Mouse (Mus musculus): ENCODE results near the gene Fbn1. TPM values are rescaled to one million over a fixed set of nuclear protein-coding genes. Genes with fewer than 3 reads are reported as not detected.

Fbn1 gene
- total RNA-seq, 2 experiments from 2014 or later: 58.1 to 62.0 TPM

DNA sequence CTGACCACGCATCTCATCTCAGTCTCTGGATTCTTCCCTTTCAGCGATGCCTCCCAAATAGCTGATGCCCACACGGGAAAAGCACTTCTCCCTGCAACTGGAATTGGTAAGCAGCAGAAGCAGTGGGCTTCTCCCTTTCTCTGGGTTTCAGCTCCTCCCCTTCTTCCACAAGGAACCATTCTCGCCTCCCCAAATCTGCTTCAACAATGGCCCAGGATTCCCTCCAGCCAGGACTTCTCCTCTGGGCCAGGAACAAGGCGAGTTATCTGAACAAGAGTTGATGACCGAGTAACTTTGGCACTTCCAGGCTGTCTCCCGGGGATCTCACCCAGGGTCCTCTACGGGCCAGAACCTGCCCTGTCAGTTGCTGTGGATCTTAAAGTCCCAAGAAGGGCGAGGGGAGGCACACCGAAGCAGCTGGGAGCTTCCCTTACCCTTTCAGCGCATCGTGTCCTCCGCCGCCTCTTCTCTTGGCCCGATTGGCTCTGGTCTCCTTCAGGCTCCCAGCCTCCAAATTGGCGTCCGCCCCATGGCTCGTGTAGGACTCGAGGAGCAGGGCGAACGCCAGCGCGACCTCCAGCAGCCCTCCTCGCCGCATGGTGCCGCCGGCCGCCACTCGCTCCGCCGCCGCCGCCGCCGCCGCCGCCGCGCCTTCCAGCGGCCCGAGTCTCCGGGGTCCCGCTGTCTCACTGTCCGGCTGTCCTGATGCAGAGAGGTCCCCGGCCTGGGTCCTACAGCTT is 2.6 kb downstream of the Fbn1 start, which contains the start of gene Gm9913:
Gene Gm9913 (plus strand): TSS at position 84 of the 740 bp plus-strand sequence.
- intact Hi-C loops (cut with DNase I): no loop called here
- peak; percentile 62 to 69 for DNase-seq

DNA sequence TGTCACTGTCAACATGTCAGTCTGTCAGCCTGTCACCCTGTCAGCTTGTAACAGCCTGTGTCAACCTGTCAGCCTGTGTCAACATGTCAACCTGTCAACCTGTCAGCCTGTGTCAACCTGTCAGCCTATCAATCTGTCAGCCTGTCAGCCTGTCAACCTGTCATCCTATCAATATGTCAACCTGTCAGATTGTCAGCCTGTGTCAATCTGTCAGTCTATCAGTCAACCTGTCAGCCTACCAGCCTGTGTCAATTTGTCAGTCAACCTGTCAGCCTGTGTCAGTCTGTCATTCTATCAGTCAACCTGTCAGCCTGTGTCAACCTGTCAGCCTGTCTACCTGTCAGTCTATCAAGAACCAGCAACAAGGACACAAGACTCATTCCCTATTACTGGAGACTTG is 6.3 kb downstream of the Fbn1 start:
- no peak for DNase-seq
- intact Hi-C loops (cut with DNase I): no loop called here

DNA sequence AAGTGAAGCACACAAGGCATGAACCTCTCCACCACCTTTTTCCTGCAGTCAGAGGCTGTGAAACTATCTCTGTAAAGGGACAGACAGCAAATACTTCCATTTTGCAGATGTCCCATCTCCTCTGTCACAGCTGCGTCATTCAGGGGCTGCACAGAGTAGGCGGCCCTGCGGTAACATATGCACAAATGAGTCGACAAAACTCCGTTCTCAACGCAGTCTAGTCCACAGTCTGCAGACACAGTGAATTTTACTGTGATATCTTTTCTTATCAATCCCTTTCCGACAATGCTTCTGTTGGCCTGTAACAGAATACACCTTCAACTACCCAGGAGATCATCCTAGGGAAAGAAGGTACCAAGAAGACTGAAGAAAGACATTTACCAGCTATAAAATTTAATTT is 9.6 kb downstream of the Fbn1 start:
- intact Hi-C loops (cut with DNase I): no loop called here
- no peak for DNase-seq

DNA sequence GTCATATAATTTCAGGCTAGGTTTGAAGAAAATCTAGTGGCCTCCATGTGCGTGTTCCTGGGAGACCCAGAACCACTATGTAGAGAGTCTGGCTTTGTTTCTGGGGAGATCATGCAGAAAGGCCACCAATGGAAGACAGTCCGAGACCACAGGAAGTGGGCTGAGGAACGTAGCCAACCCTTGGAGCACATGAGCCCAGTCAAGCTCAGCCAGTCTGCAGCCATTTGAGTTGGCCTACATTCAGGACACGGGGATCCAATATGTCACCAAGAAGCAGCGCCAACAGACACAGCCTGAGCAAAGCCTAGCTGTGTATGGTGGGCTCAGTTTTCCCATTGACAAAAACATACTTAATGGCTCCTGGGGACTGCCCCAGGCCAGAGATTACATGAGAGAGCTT is 11.1 kb downstream of the Fbn1 start:
- DNase-seq: no peak
- intact Hi-C loops (cut with DNase I): no loop called here

DNA sequence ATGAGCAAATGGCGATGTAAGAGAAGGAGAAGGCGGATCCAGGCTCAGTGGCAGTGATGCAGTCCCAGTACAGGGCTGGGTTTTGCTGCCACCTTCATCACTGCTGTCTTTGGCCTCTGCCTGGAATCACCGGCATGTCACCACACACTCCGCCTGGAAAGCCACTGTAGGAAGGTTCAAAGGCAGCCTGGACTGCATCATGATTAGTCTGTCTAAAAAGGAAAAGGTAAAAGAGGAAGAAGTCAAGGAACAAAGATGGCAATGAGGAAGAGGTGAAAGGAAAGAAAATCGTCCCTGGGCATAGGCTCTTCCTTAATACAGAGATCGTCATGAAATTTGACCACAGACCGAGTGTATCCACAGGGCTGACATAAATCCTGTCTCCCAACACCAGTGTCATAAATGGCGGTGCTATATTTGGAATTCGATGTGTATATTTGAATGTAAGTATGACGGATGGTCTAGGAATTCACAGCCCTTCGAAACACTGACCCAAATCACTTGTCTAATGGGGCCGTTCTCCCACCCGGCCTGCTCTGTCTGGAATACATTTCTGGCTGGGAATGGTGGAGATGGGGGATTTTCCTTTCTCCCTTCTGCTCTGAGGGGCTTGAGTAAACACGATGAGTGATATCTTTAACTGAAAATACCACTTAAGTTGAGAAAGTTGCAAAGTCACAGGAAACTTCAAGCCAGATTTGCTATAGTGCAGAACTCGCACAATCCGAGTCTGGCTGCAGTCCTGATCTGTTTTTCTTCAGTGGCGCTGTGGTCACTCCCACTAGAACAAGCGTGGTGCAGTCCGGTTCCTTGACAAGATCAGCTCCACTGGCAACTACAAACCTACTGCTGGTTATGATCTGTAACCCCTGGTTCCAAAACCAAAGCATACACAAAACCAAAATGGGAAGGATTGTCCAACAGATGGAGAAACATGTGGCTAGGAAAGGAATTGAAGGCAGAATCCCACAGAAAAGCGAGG is 12.7 kb downstream of the Fbn1 start:
- no peak for DNase-seq
- intact Hi-C loops (cut with DNase I): no loop called here

DNA sequence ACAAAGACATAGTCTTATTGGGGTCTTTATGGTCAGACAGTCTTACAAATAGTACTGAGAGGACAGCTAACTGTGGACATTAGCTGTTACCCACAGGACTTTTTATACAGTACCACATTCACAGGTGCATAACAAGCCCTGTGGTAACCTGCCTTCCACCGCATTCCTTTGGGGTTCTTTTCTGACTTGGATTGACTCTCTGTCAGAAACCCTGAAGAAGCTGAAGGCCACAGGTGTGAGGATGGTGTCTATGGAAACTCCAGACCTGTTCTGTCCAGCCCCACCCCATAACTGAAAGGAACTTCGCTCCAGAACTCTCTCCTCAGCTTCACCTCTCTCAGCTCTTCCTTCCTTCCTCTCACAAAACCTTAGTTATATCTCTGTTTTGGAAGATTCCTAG is 13.5 kb downstream of the Fbn1 start:
- intact Hi-C loops (cut with DNase I): no loop called here

DNA sequence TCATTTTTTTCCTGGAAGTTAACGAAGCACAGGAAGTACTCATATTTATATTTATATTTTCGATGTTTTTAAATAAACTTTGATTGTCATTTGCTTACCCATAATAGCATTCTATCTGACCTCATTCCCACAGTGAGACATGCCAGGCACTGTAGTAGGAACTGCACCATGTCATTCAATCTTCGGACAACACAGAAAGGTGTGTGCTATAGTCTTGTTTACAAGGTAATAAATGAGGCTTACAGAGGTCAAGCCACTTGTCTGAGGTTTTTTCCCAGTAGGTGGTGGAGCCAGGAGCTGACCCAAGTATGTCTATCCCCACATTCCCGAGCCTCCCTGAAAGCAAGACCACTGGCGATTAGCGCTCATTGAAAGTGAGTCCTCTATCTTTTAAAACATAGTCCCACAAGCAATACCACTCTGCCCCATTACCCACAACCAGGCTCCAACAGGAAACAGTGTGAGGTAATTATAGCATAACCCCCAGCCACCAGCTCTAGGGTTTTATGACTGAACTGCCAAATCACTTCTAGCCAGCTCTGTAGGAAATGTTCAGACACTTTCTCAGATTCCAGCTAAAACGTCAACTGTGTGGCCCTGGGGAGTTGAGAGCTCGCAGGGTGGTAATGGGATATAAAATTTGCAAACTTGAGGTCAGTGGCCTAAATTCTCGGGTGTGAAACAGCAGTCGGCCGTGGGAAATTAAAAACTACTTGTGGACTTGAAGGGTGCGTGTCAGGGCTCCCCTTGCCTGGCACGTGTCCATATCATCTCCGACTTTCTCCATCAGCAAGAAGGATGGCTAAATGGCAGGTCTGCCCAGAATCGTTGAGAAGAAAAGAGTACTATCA is 15.5 kb downstream of the Fbn1 start:
- intact Hi-C loops (cut with DNase I): no loop called here
- no peak for DNase-seq

More for the DNA sequence above, 13.5 kb downstream of the Fbn1 start:
- DNase-seq: no peak

DNA sequence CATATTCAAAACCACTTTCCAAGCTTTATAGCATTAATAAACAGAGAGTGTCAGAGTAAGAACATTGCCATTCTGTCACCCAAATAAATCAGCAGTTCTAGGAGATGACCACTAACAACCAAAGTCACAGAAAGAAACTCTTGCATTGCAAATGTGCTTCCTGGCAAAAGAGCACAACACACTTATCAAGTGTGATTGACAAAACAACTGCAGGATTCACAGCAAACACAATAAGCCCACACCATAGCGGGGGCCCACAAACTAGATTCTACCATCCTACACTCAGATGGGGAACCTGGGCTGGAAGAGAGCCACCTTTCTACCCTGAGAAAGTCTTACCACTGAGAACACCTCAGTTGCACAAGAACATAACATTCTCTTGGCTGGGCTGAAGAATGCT is 17.8 kb downstream of the Fbn1 start:
- intact Hi-C loops (cut with DNase I): no loop called here
- no peak for DNase-seq

DNA sequence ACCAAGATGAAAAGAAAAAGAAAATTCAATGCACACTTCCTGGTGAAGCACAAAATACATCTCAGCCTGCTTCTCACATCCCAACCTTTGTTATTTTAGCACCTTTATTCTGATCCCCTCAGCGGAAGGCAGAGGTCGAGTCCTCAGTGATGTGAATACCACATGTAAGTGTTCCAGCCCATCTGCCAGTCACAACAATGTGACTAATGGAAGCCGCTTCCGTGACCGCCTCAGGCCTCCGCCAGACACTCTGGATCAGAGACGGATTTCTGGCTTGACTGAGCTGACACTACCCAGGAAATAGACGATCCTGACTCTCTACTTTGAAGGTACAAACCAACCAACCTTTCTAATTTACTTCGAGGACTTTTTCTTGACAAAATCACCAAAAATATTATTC is 22.9 kb downstream of the Fbn1 start:
- intact Hi-C loops (cut with DNase I): no loop called here

DNA sequence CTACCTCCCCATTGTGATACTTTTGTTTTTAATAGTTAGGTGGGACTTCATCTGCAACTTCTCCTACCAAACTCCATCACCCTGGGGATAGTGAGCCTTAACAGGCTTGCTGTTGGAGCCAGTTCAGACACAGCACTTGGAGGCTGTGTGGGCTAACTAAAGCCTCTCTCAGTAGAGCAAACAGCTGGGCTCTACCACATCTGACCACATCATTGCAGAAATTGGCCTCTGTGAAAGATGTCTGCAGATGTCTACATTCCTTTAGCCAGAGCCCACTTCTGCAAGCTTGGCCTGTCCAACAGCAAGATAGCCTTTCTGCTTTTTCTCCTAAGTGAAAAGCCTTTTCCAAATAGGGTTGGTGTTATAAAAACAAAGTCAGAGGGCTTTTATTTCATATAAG is 23.6 kb downstream of the Fbn1 start:
- no peak for DNase-seq

More for the DNA sequence above, 22.9 kb downstream of the Fbn1 start:
- no peak for DNase-seq

DNA sequence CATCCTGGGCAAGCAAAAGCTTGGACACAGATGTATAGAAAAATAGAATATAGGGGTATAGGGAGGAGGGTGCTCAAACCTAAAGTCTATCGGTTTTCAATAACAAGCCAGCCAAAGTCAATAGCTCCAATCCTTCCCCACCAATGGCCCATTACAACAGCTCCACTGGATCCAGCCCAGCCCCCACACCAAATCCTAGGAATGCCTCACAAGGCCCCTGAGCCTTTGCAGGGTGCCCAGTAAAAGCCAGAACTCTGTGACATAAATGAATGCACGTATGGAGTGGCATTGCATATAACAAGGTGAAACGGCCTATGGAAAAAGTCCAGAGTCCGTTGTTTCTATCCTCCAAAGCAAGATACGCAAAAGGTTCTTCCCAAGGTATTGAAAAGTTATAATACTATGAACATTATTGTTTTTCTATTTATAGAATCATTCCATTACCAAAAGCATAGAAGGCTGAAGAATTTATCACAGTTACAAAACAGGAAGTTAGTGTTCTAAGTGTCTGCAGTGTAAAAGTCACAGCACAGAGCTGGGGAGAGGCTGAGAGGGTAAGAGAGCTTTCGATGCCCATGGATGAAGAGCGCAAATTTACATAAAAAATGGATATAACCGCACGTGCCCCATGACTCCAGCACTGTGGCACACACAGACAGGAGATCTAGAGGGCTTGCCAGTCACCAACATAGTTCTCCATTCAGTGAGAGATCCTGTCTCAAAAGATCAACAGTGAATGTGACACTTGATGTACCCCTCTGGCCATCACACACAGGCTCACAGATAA is 26.1 kb downstream of the Fbn1 start:
- DNase-seq: no peak
- intact Hi-C loops (cut with DNase I): no loop called here

More for the DNA sequence above, 23.6 kb downstream of the Fbn1 start:
- intact Hi-C loops (cut with DNase I): no loop called here

DNA sequence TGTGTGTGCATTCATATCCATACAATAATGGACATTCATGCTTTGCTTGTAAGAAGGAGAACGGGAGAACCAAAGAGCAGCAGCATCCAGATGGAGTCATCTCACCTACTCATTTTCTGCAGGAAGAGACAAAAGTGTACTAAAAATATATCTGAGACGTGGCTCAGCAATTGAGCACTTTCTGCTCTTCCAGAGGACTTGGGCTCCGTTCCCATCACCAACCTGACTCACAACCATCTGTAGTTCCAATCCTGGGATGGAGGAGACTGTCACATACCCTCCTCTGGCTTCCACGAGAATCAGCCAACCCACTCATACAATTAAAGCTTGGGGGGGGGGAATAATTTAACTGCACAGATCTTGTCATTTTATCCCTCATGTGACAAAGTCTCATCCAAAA is 26.7 kb downstream of the Fbn1 start:
- no peak for DNase-seq
- intact Hi-C loops (cut with DNase I): no loop called here

DNA sequence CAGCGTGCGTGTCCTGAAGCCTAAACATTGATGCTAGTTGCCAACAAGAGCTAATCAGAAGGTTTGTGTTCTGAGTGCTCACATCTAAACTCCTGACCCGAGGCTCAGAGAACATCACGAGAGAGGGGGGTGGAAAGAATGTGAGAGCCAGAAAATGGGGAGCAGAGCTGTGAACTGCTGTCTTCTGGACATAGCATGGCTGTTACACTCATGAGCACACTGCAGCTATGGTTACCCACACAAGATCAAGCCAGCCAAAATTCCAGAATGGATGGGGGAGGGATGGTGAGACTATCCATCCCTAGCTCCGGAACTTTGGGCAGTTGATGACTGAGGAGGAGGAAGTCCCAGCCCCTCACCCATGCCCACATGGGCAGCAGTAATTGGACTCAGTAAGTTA is 27.7 kb downstream of the Fbn1 start:
- intact Hi-C loops (cut with DNase I): no loop called here
- DNase-seq: no peak

DNA sequence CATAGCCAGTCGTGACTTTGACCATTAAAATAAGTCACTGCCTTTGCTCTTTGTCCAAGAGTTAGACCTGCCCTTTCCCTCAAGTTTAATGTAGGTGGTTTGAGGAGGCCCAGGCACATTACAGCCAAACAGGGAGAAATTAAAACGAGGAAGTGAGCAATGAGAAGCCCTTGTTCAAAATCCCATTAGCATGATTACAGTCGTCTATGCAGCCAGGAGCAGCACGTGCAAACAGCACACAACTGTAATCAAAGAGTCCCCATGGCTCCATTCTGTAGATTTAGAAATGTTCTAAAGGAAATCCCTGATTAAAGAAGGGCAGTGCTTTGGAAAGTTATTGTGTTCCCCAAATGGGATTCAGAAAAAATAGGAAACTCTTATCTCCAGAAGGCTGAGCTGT is 29.1 kb downstream of the Fbn1 start:
- DNase-seq: no peak

DNA sequence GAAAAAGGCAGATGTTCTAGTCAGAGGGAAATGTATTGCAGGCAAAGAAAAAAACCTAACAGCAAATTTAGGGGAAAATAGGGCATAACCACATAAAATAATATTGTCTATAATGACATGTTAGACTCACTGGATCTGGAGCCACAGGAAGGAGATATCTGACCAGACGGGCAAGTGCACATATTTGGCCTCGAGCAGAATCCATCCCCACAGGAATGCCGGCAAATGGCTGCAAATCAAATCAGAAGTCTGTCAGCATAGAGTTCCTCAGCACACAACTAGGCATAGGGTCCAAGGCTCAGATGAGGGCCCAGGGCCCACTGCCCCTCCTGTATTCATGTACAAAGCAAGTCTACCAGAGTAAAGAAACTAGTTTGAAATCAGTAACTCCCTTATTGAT is 30.4 kb downstream of the Fbn1 start:
- intact Hi-C loops (cut with DNase I): no loop called here
- no peak for DNase-seq

More for the DNA sequence above, 29.1 kb downstream of the Fbn1 start:
- intact Hi-C loops (cut with DNase I): no loop called here

DNA sequence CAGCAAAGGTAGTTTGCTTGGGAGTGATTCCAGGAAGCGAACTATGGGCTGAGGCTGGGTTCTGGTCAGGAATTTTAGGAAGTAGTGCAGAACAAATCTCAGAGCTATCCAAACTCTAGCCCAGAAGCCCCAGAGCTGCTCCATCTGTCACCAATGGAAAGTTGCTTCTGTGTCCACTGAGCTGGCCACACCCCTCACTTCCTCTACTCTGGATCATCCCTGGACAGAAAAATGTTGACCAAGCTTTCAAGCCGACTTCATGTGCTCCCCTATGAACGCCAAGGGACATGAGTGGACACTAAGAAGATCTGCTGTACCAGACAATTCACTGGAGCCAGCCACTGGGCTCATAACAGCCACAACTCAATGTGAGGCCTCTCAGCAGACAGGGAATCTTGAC is 31.6 kb downstream of the Fbn1 start:
- DNase-seq: no peak
- intact Hi-C loops (cut with DNase I): no loop called here

DNA sequence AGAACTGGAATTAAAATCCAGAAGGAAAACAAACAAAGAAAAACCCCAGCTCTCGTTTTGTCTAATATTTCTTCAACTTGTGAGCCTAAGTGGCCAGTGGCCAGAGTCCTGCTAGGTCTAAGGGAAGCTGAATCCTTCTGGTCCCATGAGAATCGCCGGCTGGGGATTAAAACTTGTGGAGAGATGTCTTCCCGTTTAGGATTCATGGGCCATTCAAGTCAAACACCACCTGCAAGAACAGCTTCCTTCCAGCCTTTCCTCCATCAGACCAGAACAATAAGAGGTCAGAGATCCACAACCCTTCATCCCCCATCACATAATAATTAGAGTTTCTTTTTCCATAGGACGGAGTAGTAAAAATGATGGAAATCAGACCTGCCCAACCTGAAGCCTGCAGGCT is 33.1 kb downstream of the Fbn1 start:
- intact Hi-C loops (cut with DNase I): no loop called here
- no peak for DNase-seq

DNA sequence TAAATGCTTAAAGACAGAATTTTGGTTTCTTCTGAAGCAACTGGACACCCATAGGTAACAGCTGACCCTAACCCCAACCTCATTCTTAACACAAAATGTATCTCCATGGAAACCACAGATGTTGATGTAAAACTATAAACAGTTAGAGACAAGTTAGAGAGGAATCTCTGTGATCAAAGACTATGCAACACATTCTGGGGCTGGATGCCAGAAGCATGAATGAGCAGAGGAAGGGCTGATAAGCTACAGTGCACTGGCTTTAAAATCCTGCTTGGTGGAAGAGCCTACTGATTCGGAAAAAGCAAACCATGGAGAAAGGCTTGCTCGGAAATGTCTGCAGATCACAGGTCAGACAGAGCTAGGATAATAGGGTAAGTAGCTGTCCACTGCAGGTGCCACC is 34.6 kb downstream of the Fbn1 start:
- intact Hi-C loops (cut with DNase I): no loop called here
- no peak for DNase-seq

DNA sequence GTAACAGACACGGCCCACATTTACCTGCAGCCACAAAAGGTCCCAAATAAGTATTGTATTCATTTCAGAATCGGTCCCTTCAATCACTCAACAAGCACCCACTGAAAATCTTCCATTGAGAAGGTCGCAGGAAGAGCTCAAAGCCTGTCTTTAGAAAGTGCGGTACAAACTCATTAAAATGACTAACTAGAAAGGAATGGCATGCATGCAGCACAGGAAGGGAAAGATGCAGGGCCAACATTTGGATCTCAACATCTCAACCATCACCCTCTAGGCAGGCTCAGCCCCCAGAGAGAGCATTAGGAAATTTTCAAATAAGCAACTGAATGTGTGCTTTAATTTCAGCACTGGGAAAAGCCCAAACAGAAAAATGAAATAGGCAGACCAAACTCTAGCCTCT is 36.1 kb downstream of the Fbn1 start:
- intact Hi-C loops (cut with DNase I): no loop called here
- DNase-seq: no peak

Data from gastrocnemius, postnatal 36 days (tissue).